Mouse (Mus musculus): ENCODE results near the gene Actbl2. TPM values are rescaled to one million over a fixed set of nuclear protein-coding genes. Genes with fewer than 3 reads are reported as not detected.

The Actbl2 gene
- polyA plus RNA-seq, 1 experiment from 2014 or later, result not detected

GRCm38 (mm10) chr13:111269789-111270335, 15.0 kb downstream of the Actbl2 start:
- DNase-seq (ENCODE audit: low spot score), result no peak

GRCm38 (mm10) chr13:111271868-111272267, 17.1 kb downstream of the Actbl2 start:
- no peak for DNase-seq (ENCODE audit: low spot score)

- DNase-seq (ENCODE audit: low spot score), result peak; percentile 46
Observed at GRCm38 (mm10) chr13:111286461-111287385, 31.9 kb downstream of the Actbl2 start.

GRCm38 (mm10) chr13:111291161-111291957, 36.5 kb downstream of the Actbl2 start:
- no peak for DNase-seq (ENCODE audit: low spot score)

GRCm38 (mm10) chr13:111291958-111292493, 37.2 kb downstream of the Actbl2 start:
- DNase-seq (ENCODE audit: low spot score), result no peak

- no peak for DNase-seq (ENCODE audit: low spot score)
Observed at GRCm38 (mm10) chr13:111293478-111293877, 38.7 kb downstream of the Actbl2 start.

- DNase-seq (ENCODE audit: low spot score), result no peak
Observed at GRCm38 (mm10) chr13:111294965-111295494, 40.2 kb downstream of the Actbl2 start.

GRCm38 (mm10) chr13:111296029-111296428, 41.2 kb downstream of the Actbl2 start:
- no peak for DNase-seq (ENCODE audit: low spot score)

GRCm38 (mm10) chr13:111297614-111298013, 42.8 kb downstream of the Actbl2 start:
- no peak for DNase-seq (ENCODE audit: low spot score)

GRCm38 (mm10) chr13:111299145-111299713, 44.4 kb downstream of the Actbl2 start:
- DNase-seq (ENCODE audit: low spot score), result no peak

- no peak for DNase-seq (ENCODE audit: low spot score)
Observed at GRCm38 (mm10) chr13:111300846-111301245, 46.0 kb downstream of the Actbl2 start.

GRCm38 (mm10) chr13:111301431-111301830, 46.6 kb downstream of the Actbl2 start:
- DNase-seq (ENCODE audit: low spot score), result no peak

GRCm38 (mm10) chr13:111304194-111304593, 49.4 kb downstream of the Actbl2 start:
- no peak for DNase-seq (ENCODE audit: low spot score)

- DNase-seq (ENCODE audit: low spot score), result no peak
Observed at GRCm38 (mm10) chr13:111304736-111305135, 49.9 kb downstream of the Actbl2 start.

Other genes with a start within 250 kb of the Actbl2 start
- 98.7 and 103 TPM in 2 replicates for gene Gpbp1, start 235.1 kb downstream of the Actbl2 start, polyA plus RNA-seq (2015; fragmentation: Nextera tagmentation; extraction: Ambion mirVana)

Measured in thymus, postnatal 0 days (tissue).